Mouse (Mus musculus): ENCODE measurements around the gene Gsto2. TPM values are rescaled to one million over a fixed set of nuclear protein-coding genes. Genes with fewer than 3 reads are reported as not detected.

Gene Gsto2
- polyA plus RNA-seq, 1 experiment from 2014 or later = 0.74 TPM

DNA sequence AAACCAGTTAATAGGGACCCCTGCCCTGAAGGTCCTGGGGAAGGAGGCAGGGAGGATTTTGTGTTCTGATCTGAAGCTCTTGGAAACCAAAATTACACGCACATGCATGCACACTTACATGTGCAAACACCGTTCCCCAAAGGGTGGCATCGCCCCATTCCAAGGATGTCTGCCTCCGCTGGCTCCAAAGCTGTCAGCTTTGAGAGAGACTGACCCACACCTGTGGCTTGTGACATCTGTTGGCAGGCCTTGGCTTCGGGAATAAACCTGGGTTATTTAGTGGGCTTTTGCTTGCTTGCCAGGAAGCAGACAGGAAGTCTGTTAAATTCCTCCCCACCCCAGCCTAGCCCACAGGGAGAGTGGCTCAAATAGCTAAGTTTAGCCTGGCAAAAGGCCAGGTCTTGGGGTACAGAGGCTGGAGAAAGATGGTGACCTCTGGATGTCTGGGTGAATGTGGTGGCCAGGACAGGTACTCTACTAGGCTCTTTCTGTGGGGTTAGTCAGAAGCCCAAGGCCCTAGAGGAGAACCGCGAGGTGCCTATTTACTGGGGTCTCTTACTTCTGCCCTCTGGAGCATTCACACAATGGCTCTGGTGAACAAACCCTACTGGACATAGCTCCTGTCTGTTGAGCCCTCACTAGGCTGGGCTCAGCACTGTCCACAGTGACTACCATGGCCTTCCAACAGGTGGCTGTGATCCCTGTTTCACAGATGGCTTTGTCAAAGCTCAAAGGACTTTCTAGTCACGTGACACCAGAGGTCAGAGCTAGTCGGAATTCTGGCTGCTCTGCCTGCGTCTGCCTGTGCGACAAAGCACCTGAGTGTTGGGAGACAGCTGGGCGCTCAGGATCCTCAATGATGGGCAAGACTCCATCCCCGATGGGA is 37.2 kb downstream of the Gsto2 start:
- no peak; the same call in 1 of the 2 replicates for ATAC-seq (replicated peaks)
- WGBS = 73% methylated on average over 13 of the region's 13 CpGs
- no peak overlapping the region for H3K9ac ChIP-seq

DNA sequence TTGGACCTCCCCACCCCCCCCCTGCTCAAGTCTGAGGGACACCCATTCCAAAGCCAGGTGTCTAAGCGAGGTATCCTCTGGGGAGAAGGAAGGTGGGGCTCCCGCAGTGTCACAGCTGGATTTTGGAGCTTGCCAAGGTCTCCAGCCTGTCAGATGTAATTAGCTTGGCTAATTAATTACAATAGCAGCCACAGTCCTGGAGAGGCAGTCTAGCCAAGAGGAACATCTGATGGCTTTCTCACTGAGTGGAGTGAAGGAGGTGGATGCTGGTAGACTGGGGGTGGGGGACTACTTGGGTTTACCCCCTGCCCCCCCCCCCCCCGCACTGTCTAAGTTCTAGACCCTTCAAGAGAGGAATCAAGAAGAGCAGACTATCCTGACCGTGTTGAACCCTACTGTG is 38.3 kb downstream of the Gsto2 start:
- no peak overlapping the region for H3K4me2 ChIP-seq
- H3K36me3 ChIP-seq (replicated peaks) = no peaks in the 10 kb centered on the region
- peaks cover 3% of the 10 kb centered on the region for H3K4me1 ChIP-seq
- H3K4me3 ChIP-seq = no peak overlapping the region
- no peak overlapping the region for H3K27ac ChIP-seq
- no peak overlapping the region for H3K9ac ChIP-seq
- H3K9me3 ChIP-seq = no peaks in the 10 kb centered on the region
- no peaks in the 10 kb centered on the region for H3K27me3 ChIP-seq (replicated peaks)
- 65% methylated on average over 4 of the region's 4 CpGs for WGBS
- no peak for ATAC-seq (replicated peaks)

More for the DNA sequence above, 37.2 kb downstream of the Gsto2 start:
- H3K27ac ChIP-seq = no peak overlapping the region
- H3K4me1 ChIP-seq = no peaks in the 10 kb centered on the region; the same call in 1 of the 2 replicates
- H3K4me2 ChIP-seq = no peak overlapping the region
- no peaks in the 10 kb centered on the region for H3K27me3 ChIP-seq (replicated peaks)
- H3K36me3 ChIP-seq (replicated peaks) = no peaks in the 10 kb centered on the region
- no peak overlapping the region for H3K4me3 ChIP-seq
- H3K9me3 ChIP-seq = no peaks in the 10 kb centered on the region

DNA sequence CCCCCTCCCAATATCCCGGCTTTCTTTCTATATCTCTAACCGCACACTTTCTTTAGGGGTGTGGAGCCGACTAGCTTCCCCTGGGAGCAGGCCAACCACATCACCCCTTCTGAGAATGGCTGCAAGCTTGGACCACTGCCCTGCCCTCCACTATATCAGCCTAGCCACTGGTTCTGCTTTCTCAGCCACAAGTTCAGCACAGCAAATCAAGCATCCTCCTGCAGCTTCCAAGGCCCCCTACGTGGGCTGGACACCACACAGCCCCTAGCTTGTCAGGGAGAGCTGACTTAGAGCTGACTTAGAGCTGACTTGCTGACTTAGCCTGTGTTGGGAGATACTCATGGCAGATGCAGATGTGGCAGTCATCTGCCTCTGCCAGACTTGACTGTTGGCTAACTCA is 39.7 kb downstream of the Gsto2 start:
- Histone ChIP-seq H3K27me3 (replicated peaks) (no peaks in the 10 kb centered on the region), H3K4me3 (no peak overlapping the region), H3K4me1 (peaks cover 16% of the 10 kb centered on the region), H3K27ac (no peak overlapping the region), H3K36me3 (replicated peaks) (no peaks in the 10 kb centered on the region), H3K4me2 (no peak overlapping the region), H3K9me3 (no peaks in the 10 kb centered on the region), H3K9ac (no peak overlapping the region)
- WGBS = 78% methylated on average over 4 of the region's 4 CpGs
- ATAC-seq (replicated peaks) = no peak

DNA sequence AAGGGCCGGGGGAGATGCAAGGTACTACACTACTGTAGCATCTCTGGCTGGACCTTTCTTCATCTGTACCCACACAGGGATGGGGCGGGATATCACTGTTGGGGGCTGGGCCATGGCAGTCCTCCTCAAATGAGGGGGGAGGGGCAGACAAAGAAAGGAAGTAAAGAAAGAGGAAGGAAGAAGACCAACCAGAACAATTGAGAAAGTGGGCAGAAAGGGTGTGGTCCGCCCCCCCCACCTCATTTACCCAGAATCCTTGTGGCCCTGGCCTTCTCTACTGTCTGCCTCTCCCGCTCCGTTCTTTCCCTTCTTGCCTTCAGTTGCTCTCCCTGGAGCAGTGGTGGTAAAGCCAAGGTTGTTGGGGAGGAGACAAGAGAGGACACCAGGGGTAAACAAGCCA is 40.3 kb downstream of the Gsto2 start:
- no peak for ATAC-seq (replicated peaks)
- WGBS = 90% methylated on average over 5 of the region's 5 CpGs
- H3K27me3 ChIP-seq (replicated peaks) = no peaks in the 10 kb centered on the region

DNA sequence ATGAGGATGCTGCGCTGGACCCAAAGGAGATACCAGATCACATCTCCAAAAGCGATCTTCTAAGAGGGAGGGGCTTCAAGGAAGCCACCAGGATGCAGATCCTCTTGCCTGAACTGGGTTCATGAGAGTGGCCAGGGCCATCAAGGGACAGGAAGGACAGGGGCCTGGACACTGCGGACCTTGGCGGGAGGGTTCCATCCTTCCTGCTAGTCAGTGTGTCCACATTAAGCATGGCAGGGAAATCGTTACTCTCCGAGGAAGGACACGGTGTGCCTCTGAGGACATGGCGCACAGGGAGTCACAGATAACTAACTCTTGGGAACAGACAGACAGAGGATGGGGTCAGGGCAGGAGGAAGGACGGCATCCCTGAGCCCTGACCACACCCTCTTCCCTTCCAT is 42.3 kb downstream of the Gsto2 start:
- no peak overlapping the region for H3K4me2 ChIP-seq
- no peak overlapping the region for H3K27ac ChIP-seq
- H3K4me1 ChIP-seq = peaks cover 24% of the 10 kb centered on the region
- WGBS = 90% methylated on average over 9 of the region's 9 CpGs
- ATAC-seq (replicated peaks) = no peak
- H3K9me3 ChIP-seq = no peaks in the 10 kb centered on the region
- no peak overlapping the region for H3K4me3 ChIP-seq
- no peak overlapping the region for H3K9ac ChIP-seq
- H3K36me3 ChIP-seq (replicated peaks) = no peaks in the 10 kb centered on the region
- H3K27me3 ChIP-seq (replicated peaks) = no peaks in the 10 kb centered on the region

More for the DNA sequence above, 40.3 kb downstream of the Gsto2 start:
- H3K4me1 ChIP-seq = peaks cover 22% of the 10 kb centered on the region
- no peak overlapping the region for H3K27ac ChIP-seq
- no peak overlapping the region for H3K4me3 ChIP-seq
- no peak overlapping the region for H3K4me2 ChIP-seq
- no peaks in the 10 kb centered on the region for H3K36me3 ChIP-seq (replicated peaks)
- no peaks in the 10 kb centered on the region for H3K9me3 ChIP-seq
- no peak overlapping the region for H3K9ac ChIP-seq

DNA sequence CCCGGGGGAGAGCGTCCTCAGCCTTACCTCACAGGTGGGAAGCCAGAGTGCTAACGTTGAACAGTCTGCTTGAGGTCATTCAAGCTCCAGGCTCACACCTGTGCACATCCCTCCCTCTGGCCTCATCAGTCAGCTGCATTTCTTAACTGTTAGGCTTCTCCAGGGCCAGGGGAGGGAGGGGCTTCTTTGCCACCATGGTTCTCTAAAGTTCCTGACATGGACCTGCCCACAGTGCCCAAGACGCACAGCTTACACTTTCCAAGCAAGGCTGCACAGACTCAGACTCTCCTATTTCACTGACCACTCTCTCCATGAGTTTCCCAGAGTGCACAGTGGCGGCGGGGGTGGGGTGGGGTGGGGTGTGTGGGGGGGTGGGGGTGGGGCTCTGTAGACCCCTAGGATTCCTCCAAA is 43.6 kb downstream of the Gsto2 start:
- Histone ChIP-seq H3K4me1 (peaks cover 24% of the 10 kb centered on the region), H3K36me3 (replicated peaks) (no peaks in the 10 kb centered on the region), H3K27ac (peak overlapping the region; percentile 93), H3K4me2 (peak overlapping the region; percentile 54), H3K27me3 (replicated peaks) (no peaks in the 10 kb centered on the region), H3K9ac (peak overlapping the region; percentile 14; the same call in 1 of the 2 replicates), H3K4me3 (no peak overlapping the region), H3K9me3 (no peaks in the 10 kb centered on the region)
- 25% methylated on average over 6 of the region's 6 CpGs for WGBS
- peak; percentile 45 for ATAC-seq (replicated peaks)

DNA sequence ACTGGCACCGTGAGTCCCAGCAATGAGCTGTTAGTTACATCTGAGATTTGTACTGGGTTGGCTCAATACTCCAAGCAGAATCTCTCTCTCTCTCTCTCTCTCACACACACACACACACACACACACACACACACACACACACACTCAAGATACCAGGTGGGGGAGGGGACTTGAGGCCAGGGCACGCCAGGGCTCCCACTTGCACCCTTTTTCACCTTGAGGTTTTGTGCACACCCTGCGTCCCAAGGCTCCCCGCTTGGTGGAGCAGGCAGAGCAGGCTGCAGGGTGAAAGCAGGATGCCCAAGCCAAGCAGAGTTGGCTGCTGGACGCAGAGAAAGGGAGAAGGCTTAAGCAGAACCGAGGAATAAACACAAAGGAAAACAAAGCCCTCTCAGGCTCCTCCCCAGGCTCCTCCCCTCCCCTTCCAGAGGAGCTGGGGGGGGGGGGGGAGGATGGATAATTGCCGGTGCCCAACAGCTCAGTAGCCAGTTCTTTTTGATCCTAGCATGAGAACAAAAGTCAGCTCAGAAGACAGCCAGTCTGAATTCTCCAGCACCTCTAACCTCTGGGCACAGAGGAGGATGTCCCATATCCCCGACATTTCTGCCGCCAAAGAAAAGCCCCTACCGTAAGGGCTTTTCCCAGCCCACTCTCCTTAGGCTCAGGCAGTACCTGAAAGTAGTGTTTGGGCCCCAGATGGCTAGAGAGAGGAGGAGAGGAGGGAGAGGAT is 44.2 kb downstream of the Gsto2 start:
- H3K4me2 ChIP-seq = peak overlapping the region; percentile 54
- no peaks in the 10 kb centered on the region for H3K9me3 ChIP-seq
- H3K27me3 ChIP-seq (replicated peaks) = no peaks in the 10 kb centered on the region
- no peaks in the 10 kb centered on the region for H3K36me3 ChIP-seq (replicated peaks)
- 3% methylated on average over 10 of the region's 10 CpGs for WGBS
- H3K4me3 ChIP-seq = peak overlapping the region; percentile 30
- H3K9ac ChIP-seq = peak overlapping the region; percentile 47
- H3K4me1 ChIP-seq = peaks cover 24% of the 10 kb centered on the region
- peak overlapping the region; percentile 93 for H3K27ac ChIP-seq
- ATAC-seq (replicated peaks) = peak; percentile 83

DNA sequence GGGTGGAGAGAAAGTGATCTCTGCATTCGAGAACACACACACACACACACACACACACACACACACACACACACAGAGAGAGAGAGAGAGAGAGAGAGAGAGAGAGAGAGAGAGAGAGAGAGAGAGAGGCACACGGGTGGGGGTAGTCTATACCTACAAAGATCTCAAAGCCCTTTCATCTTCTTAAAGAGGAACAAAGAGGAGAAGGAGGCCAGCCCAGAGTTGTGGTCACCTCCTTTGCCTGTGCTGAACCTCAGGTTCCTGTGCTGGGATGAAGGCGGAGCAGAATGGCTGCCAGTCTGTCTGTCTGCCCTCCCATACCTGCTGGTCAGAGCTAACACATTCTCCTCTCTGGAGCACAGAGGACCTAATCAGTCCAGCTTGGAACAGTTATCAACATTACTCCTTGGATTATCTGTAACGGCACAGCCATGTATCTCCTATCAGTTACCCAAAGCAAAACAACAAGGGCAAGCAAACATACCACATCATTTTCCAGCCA is 44.8 kb downstream of the Gsto2 start:
- peak overlapping the region; percentile 54 for H3K4me2 ChIP-seq
- peak overlapping the region; percentile 93 for H3K27ac ChIP-seq
- WGBS = 26% methylated on average over 4 of the region's 4 CpGs
- H3K9me3 ChIP-seq = no peaks in the 10 kb centered on the region
- H3K36me3 ChIP-seq (replicated peaks) = no peaks in the 10 kb centered on the region
- H3K9ac ChIP-seq = peak overlapping the region; percentile 47; the same call in 1 of the 2 replicates
- no peaks in the 10 kb centered on the region for H3K27me3 ChIP-seq (replicated peaks)
- 0 out of 2 replicates have a peak, but pooled peaks have one; percentile 13 for ATAC-seq (replicated peaks)
- H3K4me1 ChIP-seq = peaks cover 24% of the 10 kb centered on the region
- H3K4me3 ChIP-seq = peak overlapping the region; percentile 30; the same call in 1 of the 2 replicates

DNA sequence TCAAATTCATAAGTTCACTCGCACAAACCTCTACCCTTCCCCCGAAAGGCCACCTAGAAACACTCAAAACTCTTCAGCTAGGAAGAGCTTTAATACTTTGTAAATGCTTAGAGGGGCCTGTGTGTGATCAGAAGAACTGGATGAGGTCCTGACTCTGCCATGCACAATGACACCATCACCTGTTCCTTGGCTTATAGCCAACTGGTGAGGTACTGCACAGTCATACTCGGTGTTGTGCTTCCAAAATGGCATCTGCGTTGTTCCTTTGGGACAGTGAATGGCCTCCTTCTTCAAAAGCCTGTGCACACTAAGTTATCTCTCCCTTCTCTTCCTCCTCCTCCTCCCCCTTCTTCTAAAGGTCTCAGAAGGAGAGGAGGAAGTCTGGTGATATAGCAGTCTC is 45.4 kb downstream of the Gsto2 start:
- 87% methylated on average over 4 of the region's 4 CpGs for WGBS

DNA sequence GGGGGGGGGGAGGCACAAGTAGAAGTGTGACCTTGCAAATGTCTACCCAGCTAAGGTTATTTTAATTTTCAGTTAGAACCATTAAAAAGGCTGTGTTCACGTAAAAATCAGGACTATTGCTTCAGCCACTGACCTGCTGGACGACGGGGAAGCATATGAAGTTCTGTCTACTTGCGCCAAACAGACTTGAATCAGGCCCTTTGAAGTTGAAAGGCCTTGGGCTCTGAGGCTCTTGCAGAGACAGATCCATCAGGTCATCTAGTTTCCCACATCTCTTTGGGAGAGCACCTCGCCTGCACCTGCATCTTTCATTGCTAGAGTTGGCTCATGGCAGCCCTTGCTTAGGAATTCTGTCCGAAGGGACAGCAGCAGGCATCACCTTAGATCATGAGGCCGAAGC is 48.0 kb downstream of the Gsto2 start:
- H3K9me3 ChIP-seq = no peaks in the 10 kb centered on the region
- no peak overlapping the region for H3K4me2 ChIP-seq
- H3K4me3 ChIP-seq = no peak overlapping the region
- WGBS = 89% methylated on average over 7 of the region's 7 CpGs
- H3K36me3 ChIP-seq (replicated peaks) = no peaks in the 10 kb centered on the region
- no peak for ATAC-seq (replicated peaks)
- H3K4me1 ChIP-seq = peaks cover 39% of the 10 kb centered on the region
- no peaks in the 10 kb centered on the region for H3K27me3 ChIP-seq (replicated peaks)
- H3K9ac ChIP-seq = no peak overlapping the region
- H3K27ac ChIP-seq = no peak overlapping the region

More for the DNA sequence above, 45.4 kb downstream of the Gsto2 start:
- H3K27me3 ChIP-seq (replicated peaks) = no peaks in the 10 kb centered on the region
- H3K36me3 ChIP-seq (replicated peaks) = no peaks in the 10 kb centered on the region
- H3K4me3 ChIP-seq = no peak overlapping the region
- peak overlapping the region; percentile 93 for H3K27ac ChIP-seq
- no peaks in the 10 kb centered on the region for H3K9me3 ChIP-seq
- no peak for ATAC-seq (replicated peaks)
- H3K4me1 ChIP-seq = peaks cover 24% of the 10 kb centered on the region
- no peak overlapping the region for H3K9ac ChIP-seq
- H3K4me2 ChIP-seq = no peak overlapping the region

DNA sequence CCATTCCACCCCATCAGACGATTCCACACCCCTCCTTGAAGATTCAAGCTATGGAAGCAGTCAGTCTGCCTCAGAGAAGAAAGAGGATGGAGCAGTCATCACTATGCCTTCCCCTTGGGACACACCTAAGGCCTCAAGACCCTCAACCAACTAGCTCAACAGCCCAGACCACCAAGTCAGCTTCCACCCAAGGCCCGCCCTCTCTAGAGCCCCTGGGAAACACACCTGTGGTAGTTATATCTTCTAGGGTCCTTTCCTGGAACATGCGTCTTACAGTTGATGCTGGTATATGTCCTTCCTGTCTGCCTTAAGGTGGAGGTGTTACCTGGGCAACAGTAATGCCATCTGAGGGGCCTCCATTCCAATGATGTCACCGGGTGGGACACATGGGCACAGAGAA is 48.9 kb downstream of the Gsto2 start:
- H3K9ac ChIP-seq = no peak overlapping the region
- no peak overlapping the region for H3K4me2 ChIP-seq
- peaks cover 35% of the 10 kb centered on the region for H3K4me1 ChIP-seq
- no peak for ATAC-seq (replicated peaks)
- no peaks in the 10 kb centered on the region for H3K9me3 ChIP-seq
- no peak overlapping the region for H3K27ac ChIP-seq
- H3K36me3 ChIP-seq (replicated peaks) = no peaks in the 10 kb centered on the region
- WGBS = 93% methylated on average over 4 of the region's 4 CpGs
- H3K27me3 ChIP-seq (replicated peaks) = no peaks in the 10 kb centered on the region
- H3K4me3 ChIP-seq = no peak overlapping the region

DNA sequence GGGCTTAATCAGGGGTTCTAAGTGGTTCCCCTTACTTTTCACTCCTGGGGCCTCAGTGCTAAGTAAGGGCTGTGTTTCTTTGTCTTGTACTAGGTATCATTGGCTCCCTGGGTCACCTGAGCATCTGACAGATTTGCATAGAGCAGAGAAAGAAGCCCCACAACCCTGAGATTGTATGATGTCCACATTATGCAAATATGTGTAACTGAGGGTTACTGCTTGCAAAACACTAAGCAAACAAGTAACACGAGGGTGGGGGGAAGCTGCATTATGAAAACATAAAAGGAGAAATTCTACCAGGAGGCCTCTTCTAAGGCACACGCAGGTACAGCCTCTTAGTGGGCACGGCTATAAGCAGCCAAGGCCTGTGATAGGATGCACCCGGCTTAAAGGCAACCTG is 49.9 kb downstream of the Gsto2 start:
- Histone ChIP-seq H3K4me1 (peaks cover 31% of the 10 kb centered on the region), H3K36me3 (replicated peaks) (no peaks in the 10 kb centered on the region), H3K9me3 (no peaks in the 10 kb centered on the region), H3K27me3 (replicated peaks) (no peaks in the 10 kb centered on the region), H3K4me3 (no peak overlapping the region), H3K9ac (no peak overlapping the region), H3K4me2 (no peak overlapping the region), H3K27ac (no peak overlapping the region)
- WGBS = 77% methylated on average over 4 of the region's 4 CpGs
- ATAC-seq (replicated peaks) = no peak

Data from midbrain, embryonic 15.5 days (tissue).